Mouse (Mus musculus) retina, embryonic 14.5 days (tissue): ENCODE data around the gene Acsl6.

Experiments used
- DNase-seq: peaks from one replicate; pipeline ENCODE4 v3.0.0-alpha.2; 2015; ENCODE audit warnings: low spot score

The Acsl6 gene

DNA sequence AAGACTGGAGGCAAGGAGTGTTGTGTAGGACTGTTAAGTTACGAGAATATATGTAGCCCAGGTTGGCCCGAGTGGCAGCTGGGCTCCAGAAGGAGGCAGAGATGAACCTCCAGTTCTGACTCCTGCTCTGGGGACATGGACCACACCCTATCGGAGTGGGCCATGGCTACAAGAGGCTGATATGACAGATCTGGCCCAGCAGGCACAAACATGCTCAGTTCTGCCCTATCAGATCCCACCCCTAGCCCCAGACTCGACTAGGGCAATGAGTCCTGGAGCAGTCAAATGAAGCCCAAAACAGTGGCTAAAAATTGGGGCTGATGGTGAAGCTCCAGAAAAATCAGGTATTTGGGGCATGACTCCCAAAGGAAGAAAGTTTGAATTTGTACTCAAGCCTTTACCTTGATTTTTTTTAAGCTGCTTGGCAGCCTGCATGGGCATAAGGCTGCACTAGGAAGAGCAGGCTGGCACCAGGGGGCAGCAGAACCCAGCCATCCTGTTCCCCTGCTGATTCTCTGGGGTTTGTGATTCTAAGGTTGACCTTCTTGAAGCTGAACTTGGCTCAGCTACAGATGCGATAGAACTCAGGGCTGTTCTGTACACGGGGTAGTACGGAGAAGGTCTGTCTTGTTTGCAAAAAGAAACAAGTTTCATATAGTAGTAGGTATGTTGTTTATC, 3.7 kb downstream of the Acsl6 start:
- peak; percentile 77 for DNase-seq

DNA sequence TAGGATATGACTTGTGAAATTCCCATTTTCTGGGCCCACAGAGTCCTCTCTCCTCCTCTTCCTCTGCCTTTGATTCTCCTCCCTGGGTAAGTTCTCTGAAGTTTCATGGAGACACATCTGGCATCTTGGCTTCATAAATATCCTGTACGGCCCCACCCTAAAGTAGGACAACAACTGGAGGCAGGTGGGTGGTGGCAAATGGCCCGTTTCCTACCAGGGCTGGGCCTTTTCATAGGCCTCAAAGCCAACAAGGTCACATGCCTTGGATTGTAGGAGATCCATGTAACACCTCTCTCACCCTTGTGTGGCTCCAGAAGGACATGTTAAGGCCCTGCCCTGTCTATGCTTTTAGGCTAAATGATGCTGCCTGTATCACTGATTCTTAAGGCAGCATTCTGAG, 7.0 kb downstream of the Acsl6 start:
- DNase-seq, result no peak

DNA sequence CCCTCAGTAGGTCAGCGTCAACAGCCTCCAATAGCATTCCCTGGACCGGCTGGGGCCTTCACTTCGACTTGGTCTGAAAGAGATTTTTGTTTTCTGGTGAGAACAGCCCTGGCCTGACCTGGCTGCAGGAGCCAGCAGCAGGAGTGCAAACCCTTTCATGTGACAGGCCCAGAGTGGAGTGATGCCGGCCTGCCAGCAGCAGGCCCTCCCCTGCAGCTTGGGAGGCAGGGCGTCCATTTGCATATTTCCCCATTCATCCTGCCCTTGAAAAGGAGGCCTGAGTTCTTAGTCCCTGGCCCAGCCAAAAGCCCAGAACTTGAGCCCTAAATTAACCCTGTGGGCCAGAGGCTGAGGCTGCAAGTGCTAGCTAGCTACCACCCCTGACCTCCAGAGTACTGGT, 8.4 kb downstream of the Acsl6 start:
- DNase-seq, result no peak

DNA sequence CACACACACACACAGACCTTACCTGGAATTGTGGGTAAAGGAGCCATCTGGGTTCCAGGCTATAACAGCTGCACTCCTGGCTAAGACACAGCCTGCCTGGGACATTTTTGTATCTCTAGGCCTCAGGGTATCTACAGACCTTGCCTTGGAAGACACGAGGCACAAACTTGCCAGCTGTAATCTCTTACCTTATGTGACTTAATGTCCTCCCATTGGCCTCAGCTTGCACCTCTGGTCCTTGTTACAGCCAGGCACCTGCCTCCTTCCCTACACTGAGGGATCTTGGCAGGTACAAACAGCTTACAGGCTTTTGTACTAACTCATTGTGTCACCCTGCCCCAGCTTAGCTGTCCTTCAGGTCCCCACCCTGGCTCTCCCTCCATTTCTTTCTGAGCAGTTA, 9.0 kb downstream of the Acsl6 start:
- DNase-seq, result no peak

DNA sequence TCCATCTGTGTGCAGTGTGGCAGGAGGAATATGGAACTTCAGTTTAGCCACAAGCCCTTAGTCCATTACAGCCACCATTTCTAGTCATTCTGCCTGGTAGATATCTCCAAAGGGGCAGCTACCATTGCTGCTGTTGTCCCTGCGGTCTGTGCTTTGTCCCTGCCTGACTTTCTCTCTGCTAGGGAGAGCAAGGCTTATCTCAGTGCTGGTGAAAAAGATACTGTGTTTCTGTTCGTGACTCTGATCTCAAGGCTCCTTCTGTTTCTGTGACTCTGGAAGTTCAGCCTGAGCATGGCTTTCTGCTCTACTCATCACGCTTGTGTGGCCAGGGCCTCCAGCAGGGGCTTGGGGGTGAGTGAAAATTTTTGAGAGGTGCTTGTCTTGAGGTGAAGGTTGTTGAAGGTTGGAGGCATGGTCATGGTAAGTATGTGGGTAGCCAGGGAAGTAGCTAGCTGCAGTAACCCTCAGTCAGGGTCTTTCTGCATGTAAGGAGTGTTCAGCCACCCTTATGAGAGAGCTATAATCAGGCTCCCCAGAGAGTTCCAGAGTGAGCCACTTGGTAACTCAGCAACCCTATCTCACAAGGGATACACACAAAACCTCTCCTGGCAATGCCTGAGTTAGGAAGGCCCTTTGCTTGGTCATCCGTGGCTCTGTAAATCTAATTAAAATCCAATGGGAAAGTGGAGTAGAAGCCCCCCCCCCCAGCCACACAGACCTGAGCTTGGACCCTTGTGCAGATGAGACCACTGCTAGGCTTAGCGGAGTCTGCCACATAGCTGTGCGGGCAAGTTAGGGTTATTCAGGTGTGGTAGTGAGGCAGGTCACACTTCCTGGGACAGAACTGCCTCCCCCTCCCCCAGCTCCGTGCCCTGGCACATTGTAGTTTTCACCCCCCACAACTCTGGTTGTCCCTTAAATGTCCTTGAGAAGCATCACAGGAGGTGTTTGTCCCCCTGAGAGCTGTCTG, 10.1 kb downstream of the Acsl6 start:
- DNase-seq, result no peak

DNA sequence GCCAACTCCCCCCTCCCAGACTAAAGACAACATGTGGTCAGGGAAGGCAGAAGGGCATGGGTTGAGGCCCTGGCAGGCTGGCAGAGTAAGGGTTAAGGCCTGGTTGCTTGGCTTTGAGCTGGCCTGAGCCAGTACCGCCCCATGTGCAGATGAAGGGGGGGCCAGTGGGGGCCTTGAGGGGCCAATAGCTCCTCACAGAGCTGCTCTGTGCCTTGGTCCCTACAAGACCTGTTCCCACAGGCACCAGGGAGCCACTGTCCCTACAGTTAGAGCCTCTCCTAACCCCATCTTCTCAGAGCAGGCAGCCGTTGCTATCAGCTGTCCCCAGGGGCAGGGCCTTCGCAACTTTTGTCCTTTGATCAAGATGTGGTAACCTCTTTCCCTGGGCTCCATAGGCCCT, 11.1 kb downstream of the Acsl6 start:
- peak; percentile 48 for DNase-seq

DNA sequence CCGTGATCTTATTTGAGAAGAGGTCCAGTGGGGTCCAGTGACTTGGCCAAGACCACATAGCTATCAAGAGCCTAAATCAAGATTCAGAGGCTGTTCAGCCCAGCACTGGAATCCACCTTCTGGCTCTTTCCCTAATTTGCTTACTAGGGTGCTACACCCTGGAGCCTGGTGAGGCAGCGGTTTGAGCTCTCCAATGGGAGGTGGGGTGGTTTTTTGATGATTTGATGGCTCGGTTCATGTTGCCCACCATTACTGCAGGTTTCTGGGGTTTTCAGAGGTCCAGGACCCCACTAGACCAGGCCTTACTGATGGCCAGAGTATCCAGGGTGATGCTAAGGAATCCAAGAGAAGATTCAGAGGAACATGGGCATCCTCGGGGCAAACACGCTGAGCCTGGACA, 11.7 kb downstream of the Acsl6 start:
- DNase-seq, result no peak

DNA sequence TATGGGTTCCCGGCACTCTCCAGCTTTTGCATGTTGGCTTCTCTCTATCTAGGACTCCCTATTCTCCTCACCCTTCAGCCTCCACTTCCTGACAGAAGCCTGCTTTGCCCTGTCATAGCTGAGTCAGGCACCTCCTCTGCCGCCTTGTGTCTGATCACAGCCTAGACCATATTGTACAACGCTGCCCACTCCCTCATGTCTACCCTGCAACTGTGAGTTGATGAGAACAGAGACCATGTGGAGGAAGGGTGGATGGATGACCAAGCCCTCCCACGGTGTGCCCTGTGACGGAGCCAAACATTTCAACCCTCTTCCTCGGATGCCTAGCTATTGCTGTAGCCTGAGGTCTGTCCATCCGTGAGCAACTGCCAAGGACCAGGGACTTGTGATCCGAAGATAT, 13.8 kb downstream of the Acsl6 start:
- no peak for DNase-seq

DNA sequence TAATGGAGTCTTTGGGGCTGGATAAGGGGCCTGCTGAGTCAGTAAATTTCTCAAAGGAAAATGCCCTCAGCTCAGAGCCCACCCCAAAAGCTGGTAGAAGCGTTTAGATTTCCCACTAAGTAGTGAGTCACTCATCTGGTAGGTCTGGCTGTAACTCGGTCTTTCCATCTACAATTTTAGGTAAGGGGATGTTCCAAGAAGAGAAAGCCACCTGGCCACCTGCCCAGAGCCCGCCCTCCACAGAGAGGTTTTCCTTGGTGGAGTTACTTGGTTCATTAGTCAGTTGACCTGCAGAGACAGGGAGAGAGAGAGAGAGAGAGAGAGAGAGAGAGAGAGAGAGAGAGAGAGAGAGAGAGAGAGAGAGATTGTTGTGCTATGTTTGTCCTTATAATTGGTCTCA, 14.2 kb downstream of the Acsl6 start:
- no peak for DNase-seq

DNA sequence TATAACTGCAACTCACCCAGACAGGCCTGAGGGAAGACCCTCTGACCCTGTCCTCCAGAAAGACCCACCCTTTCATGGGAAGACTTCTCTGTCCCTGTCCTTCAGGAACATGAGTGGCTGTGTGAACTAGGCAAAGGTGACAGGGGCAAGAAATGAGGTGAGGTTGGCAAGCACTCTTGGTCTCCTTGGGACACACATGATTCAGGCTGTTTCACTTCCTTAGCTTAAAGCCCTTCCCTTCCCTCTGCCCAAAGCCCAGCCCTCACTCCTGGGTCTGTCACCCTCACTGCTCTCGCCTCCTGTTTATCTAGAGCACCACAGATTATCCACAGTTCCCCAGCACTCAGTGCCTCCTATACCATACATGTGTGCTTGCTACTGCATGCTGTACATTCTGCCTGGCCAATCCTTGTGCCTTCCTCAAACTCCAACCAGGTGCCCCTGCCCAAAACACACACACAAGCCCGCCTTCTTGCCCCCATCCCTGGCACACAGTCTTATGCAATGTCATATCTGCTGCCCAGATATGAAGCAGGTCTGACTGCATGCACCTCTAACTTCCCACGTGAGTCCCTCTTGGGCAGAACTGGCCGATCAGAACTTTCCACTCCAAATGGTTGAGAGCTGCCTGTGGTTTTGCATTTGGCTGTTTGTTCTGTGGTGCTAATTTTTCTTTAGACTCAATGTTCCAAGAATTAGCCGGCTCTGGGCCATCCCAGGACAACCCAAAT, 18.4 kb downstream of the Acsl6 start:
- DNase-seq, result no peak

DNA sequence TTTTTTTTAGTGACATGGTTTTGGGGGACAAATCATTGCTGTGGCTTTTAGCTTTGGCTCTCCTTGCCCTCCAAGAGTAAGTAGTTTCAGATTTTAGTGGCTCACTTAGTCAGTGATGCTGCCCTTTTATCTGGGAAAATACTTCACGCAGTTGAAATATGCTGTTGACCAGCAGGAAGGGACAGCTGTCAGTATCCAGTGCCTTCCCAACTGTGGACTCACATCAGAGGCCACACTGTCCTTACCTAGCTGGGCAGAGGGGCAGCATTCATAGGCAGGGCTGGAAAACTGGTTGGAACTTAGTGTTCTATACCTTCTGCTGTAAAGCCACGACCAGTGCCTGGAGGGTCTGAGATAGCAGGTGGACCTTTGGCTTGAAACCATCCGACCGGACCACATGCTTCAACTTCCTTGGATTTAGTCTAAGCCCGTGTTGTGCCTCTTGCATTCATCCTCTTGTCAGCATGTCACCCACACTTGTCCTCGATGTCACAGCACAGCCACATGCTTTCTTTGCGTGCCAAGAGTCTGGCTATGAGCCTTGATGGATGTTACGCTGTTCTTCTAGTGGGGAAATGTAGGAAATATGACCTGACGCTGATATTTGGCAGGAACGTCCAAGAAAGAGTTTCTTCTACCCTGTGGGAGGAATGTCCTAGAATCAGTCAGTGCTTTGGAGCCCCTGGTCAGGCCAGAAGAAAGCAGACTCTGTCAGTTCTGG, 28.0 kb downstream of the Acsl6 start:
- no peak for DNase-seq

DNA sequence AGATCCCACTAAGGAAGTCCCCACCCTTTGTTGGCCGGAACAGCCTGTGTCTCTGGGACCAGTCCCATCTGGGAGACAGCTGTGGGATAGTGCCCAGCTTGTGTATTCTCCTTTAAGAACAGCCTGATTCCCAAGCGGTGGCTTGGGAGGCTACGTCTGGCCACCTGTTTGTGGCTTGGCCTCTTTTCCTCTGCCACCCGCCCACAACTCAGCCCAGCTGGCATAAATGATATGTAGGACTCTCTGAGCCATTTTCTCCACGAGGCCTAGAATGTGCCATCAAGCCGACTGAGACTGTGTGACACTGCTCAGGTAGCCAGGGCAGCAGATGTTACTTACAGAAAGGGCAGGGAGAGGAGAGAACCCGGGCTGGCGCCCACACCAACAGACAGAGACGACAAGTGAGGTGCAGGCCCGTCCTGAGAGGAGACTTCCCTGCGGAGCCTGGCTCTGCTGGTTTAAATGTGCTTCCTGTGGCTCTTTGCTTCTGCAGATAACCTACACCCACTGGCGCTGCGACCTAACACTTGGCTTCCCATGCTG, 32.6 kb downstream of the Acsl6 start:
- DNase-seq, result peak; percentile 74

DNA sequence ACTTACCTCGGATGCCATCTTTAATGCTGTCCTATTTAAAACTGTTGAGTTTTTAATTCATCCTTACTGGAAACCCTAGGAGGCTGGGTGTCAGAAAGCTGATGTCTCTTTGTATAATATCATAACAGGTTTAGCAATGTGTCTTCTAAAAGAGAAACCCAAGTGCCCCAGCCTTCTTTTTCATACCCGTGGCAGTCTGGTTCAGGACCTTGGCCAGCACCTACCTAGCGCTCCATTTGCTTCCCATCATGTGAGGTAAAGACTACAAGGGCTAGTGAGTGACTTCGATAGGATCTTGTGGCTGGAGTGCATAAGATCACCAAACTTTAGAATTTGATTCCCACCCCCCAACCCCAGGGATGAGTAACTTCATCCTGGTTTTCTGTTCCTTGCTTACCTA, 40.1 kb downstream of the Acsl6 start:
- DNase-seq, result peak; percentile 60

DNA sequence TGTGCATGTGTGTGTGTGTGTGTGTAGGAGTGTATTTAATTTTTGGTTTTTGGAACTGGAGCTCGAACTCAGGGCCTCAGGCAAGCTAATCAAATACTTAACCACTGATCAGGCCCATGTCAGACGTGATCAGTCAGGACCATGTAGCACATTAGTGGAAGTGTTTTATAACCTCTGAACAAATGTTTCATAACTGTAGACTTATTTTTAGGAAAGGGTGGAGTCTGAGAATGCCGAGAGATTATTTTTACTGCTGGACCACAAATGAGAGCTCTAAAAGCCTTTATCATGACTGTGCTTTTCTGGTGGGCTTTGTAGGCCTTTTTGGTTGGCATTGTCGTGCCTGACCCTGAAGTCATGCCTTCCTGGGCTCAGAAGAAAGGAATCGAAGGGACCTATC, 48.1 kb downstream of the Acsl6 start:
- no peak for DNase-seq

DNA sequence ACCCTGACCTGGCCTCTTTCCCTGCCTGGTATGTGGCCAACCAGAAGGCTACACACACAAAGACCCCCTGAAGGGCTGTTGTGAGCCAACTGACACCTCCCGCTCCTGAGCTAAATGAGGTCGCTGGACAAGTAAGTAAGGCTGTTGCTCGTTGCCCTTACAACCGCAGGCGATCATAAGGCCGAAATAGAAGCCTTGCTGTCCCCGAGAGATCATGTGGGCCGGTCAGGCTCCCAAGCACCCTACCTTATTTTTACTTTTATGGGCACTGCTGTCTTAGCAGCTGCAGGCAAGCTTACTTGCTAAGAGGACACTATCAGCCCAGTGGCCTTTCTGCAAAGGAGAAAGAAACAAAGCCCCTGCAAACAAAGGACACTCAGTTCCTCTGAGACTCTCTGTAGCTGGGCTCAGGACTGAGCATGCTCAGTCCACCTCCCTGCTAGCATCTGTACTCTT, 49.6 kb downstream of the Acsl6 start:
- DNase-seq, result peak; percentile 72

DNA sequence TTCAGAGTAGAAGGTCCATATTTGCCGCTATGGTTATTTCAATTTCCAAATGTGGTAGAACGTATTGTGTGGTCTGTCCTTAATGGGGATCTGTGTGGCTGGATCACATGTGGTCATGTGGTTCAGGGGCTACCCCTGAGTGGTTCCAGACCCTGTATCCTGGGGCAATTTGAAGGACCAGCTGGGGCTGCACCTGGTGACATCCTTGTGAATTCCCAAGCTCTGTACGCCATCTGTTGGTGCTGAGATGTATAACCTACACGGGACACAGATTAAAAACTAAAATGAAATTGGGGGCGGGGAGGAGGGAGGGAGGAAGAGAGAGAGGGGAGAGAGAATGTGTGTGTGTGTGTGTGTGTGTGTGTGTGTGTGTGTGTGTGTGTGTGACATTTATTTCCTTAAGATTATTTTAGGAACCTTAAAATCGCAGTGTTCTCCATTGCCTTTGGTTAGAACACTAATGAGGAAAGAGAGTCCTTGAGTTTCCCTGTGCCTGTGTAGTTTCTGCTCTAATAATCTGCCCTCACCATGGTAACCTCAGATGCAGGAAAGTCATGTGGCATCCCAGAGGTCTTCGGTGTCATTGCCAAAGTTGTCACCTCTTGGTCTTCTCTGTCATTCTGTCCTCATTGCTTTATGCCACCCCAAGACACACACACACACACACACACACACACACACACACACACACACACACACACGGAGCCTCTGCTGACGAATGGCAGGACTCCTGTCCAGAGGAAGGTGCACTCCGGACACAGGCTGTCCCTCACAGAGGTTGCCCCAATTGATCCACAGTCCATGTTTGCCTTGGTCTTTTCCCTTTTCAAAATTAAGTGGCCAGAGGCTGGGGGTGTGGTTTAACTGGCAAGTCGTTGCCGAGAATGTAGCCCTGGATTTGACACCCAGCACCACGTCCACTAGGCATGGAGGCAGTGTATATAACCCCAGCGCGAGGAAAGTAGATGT, 51.3 kb downstream of the Acsl6 start:
- peak; percentile 91 for DNase-seq

DNA sequence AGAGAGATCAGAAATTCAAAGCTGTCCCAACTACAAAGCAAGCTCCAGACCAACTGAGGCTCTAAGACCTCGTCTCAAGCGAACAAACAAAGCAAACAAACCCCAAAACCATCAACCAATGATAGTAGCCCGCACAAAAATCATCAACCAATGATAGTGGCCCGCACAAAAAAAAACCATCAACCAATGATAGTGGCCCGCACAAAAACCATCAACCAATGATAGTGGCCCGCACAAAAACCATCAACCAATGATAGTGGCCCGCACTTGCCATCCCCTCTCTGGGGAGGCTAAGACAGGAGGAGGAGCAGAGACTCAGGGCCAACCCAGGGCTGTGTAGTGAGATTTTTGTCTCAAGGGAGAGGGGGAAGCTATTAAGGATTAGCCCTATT, 52.0 kb downstream of the Acsl6 start:
- DNase-seq, result no peak

DNA sequence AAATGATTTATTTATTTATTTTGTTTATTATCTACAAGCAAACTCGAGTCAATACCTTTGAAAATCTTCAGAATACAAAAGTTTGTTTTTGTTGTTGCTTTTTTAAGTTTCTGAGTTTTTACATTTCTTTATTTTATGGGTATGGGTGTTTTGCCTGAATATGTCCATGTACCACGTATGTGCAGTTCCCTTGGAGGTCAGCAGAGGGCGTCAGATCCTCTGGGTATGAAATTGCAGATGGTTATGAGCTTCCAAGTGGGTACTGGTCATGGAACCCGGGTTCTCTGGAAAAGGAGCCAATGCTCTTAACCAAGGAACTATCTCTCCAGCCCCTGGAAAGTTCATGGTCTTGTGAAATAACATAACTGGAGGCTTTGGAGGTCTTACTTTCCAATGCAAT, 53.1 kb downstream of the Acsl6 start:
- peak; percentile 19 for DNase-seq

DNA sequence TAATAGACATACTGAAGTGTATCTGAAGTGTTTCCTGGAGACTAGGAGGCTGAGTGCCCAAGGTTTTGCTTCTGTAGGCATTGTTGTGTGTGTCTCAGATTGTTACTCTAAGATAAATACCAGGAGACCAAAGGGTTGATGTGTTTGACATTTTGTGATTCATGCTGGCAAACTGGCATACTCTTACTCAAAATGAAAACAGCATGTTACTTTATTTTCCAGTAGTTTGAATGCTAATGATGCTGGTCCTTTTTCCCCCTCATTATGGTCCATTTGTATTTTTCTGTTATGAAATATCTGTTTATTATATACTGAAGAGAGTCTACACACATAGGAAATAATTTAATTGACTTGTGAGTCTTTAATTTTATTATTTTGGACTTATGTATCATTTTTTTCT, 69.0 kb downstream of the Acsl6 start:
- DNase-seq, result no peak

DNA sequence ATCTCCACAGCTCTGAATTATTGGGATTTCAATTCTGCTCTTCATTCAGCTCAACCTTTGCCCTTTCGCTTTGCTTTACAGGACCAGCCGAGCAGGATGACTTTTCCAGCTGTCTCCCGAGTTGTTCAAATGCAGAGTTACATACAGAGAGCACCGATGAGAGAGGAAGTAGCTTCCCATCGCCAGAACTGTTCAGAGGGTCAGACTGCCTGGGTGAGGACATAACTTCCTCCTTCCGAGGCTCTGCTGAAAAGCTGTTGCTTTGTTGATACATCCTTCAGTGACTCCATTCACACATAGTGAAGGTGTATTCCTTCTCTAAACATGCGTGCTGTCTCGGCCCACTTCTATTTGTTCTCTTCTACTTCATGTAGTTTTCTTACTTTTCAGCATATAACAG, 86.8 kb downstream of the Acsl6 start:
- DNase-seq, result no peak

DNA sequence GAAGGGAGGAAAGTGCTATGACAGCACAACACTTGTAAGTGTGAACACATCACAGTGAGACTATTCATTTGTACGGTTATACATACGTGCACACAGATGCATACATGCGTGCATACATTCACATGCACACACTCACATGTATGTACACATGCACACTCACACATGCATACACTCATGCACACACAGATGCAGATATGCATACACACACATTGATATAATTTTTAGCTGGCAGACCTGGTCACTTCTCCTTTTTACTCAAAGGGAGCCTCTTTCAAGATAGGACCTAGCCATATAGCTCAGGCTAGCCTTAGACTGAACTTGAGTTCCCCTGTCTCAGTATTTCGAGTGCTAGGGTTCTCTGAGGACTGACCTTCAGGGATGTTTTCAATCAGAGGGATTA, 87.7 kb downstream of the Acsl6 start:
- DNase-seq, result no peak
